Mouse (Mus musculus): ENCODE measurements around the gene Cdc5l. TPM values are rescaled to one million over a fixed set of nuclear protein-coding genes. Genes with fewer than 3 reads are reported as not detected.

Cdc5l gene
- polyA plus RNA-seq (2015; fragmentation: Nextera tagmentation; extraction: Ambion mirVana), result 48.1 and 48.2 TPM in 2 replicates

- peak; percentile 92 for ATAC-seq (ENCODE audit: extremely low read depth, insufficient number of reproducible peaks, low FRiP score, low TSS enrichment)
- H3K9me3 ChIP-seq, result no peaks in the 10 kb centered on the region
- H3K9ac ChIP-seq, result peak within 1 kb of the TSS; percentile 95
- no peaks in the 10 kb centered on the region for H3K27me3 ChIP-seq (replicated peaks)
- peak within 1 kb of the TSS; percentile 91 for H3K4me2 ChIP-seq
- peaks cover 25% of the 10 kb centered on the region for H3K4me1 ChIP-seq
- WGBS, result under 1% methylated on average over 73 of the region's 73 CpGs
- peak within 1 kb of the TSS; percentile 96 for H3K27ac ChIP-seq (replicated peaks)
- H3K36me3 ChIP-seq, result peaks cover 18% of the 10 kb centered on the region
- H3K4me3 ChIP-seq, result peak within 1 kb of the TSS; percentile 81
Observed at GRCm38 (mm10) chr17:45433419-45434261, at the start of gene Cdc5l. Gene Cdc5l (minus strand): TSS chr17:45433737.

DNA sequence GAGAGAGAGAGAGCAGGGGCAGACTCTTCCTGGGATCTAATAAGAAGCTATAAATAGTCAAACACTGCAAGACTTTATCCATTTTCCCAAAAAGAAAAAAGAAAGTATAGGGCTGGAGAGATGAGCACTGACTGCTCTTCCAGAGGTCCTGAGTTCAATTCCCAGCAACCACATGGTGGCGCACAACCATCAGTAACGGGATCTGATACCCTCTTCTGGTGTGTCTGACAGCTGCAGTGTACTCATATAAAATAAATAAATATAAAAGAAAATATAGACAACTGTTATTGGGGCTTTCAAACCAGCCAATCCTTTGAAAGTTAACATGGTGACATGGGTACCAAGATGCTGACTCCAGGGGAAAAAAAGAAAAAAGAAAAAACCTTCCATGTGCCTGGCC, 46.9 kb upstream of the Cdc5l start:
- Histone ChIP-seq H3K4me1 (0 out of 2 replicates have a peak, but pooled peaks cover 3% of the 10 kb centered on the region), H3K4me2 (no peak overlapping the region), H3K27ac (replicated peaks) (no peak overlapping the region), H3K4me3 (no peak overlapping the region), H3K36me3 (no peaks in the 10 kb centered on the region), H3K9me3 (0 out of 2 replicates have a peak, but pooled peaks cover 5% of the 10 kb centered on the region), H3K9ac (no peak overlapping the region), H3K27me3 (replicated peaks) (peaks cover 32% of the 10 kb centered on the region)
- 21% methylated on average over 2 of the region's 2 CpGs for WGBS
- no peak for ATAC-seq (ENCODE audit: extremely low read depth, insufficient number of reproducible peaks, low FRiP score, low TSS enrichment)

GRCm38 (mm10) chr17:45478234-45478825, 44.8 kb upstream of the Cdc5l start:
- H3K4me3 ChIP-seq, result no peak overlapping the region
- peak overlapping the region; percentile 9; the same call in 1 of the 2 replicates for H3K9ac ChIP-seq
- H3K4me1 ChIP-seq, result peaks cover 8% of the 10 kb centered on the region; the same call in 1 of the 2 replicates
- 0 out of 2 replicates have a peak, but pooled peaks cover 5% of the 10 kb centered on the region for H3K9me3 ChIP-seq
- no peak for ATAC-seq (ENCODE audit: extremely low read depth, insufficient number of reproducible peaks, low FRiP score, low TSS enrichment)
- H3K27ac ChIP-seq (replicated peaks), result no peak overlapping the region
- no peaks in the 10 kb centered on the region for H3K36me3 ChIP-seq
- WGBS, result 6% methylated on average over 12 of the region's 12 CpGs
- H3K4me2 ChIP-seq, result no peak overlapping the region
- peaks cover 39% of the 10 kb centered on the region for H3K27me3 ChIP-seq (replicated peaks)

DNA sequence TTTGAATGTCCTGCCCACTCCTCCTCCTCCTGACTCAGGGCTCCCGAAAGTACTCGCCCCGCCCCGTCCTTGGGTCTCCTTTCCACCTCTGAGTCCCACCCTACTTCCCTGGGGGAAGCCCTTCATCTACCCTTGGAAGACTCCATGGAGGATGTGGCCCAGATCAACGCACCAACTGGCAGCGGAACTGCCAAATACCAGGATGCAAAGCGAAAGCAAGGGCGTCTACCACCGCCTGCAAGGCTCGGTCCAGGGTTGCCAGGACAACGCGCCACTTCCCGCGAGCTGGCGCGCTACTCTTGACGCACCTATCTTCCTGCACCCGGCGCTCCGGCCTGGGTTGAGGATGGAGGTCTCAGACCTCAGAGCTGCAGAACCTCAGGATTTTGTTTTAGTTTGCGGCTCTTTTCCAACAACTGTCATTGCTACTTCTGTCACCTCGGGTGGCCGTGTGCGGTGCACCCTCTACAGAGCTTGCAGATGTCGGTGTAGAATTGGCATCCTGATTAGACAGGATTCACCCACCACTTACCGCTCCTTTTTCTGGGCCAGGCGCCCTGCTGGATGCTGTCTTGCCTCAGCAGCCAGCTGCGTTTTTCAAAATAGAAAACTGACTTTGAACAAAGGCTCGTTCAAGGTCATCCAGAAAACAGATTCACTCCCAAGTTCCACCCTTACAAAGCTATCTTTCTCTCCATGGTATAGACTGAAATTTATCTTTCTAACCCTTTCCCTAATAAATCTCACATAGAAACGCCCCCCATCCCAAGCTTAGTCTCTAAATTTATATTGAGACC, 41.3 kb upstream of the Cdc5l start, which contains the start of gene Spats1:
TSS of gene Spats1 (minus strand) at position 747 of the 797 bp plus-strand sequence.
- Histone ChIP-seq H3K9me3 (no peaks in the 10 kb centered on the region), H3K9ac (peak within 1 kb of the TSS; percentile 64), H3K27me3 (replicated peaks) (peaks cover 43% of the 10 kb centered on the region), H3K27ac (replicated peaks) (no peak within 1 kb of the TSS), H3K4me1 (peaks cover 8% of the 10 kb centered on the region; the same call in 1 of the 2 replicates), H3K4me3 (peak within 1 kb of the TSS; percentile 50), H3K36me3 (no peaks in the 10 kb centered on the region), H3K4me2 (peak within 1 kb of the TSS; percentile 71)
- ATAC-seq (ENCODE audit: extremely low read depth, insufficient number of reproducible peaks, low FRiP score, low TSS enrichment), result no peak
- 4% methylated on average over 30 of the region's 30 CpGs for WGBS

DNA sequence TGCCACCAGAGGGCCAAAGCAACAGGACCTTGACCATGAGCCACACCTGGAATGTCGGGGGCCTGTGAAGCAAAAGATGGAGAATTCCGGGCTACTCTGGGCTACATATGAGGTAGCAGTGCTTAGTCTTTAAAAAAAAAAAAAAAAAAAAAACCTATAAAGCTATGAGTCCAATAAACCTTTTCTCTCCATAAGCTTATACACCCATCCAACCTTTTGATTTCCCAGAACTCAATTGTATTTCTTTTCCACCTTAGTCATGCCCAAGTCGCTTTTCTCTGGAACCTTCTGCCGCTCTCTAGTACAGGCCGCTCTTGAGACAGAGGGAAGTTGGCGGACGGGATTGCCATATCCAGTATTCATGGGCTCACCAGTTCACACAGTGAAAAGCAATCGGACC, 40.6 kb upstream of the Cdc5l start:
- Histone ChIP-seq H3K9ac (peak overlapping the region; percentile 64), H3K4me1 (peaks cover 8% of the 10 kb centered on the region; the same call in 1 of the 2 replicates), H3K27me3 (replicated peaks) (peaks cover 43% of the 10 kb centered on the region), H3K4me3 (peak overlapping the region; percentile 50), H3K27ac (replicated peaks) (no peak overlapping the region), H3K9me3 (no peaks in the 10 kb centered on the region), H3K4me2 (peak overlapping the region; percentile 71), H3K36me3 (no peaks in the 10 kb centered on the region)
- ATAC-seq (ENCODE audit: extremely low read depth, insufficient number of reproducible peaks, low FRiP score, low TSS enrichment), result no peak
- 65% methylated on average over 8 of the region's 8 CpGs for WGBS

DNA sequence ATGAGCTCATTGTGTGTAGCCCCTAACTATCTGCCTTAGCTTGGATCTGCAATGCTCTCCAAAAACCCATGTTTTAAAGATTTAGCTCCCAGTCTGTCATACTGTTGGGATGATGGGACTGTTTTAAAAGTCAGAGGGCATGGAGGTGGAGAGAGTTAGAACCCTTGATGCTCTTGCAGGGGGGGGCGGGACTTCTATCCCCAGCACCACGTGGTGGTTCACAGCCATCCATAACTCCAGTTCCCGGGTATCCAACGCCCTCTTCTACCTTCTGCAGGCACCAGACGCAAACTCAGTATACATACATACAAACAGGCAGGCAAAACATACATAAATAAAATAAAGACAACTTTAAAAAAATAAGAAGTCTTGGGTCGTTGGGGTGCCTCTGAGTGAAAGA, 40.1 kb upstream of the Cdc5l start:
- H3K9me3 ChIP-seq, result no peaks in the 10 kb centered on the region
- H3K27me3 ChIP-seq (replicated peaks), result peaks cover 43% of the 10 kb centered on the region
- ATAC-seq (ENCODE audit: extremely low read depth, insufficient number of reproducible peaks, low FRiP score, low TSS enrichment), result no peak
- no peak overlapping the region for H3K9ac ChIP-seq
- H3K27ac ChIP-seq (replicated peaks), result no peak overlapping the region
- H3K4me2 ChIP-seq, result no peak overlapping the region
- 73% methylated on average over 6 of the region's 6 CpGs for WGBS
- no peak overlapping the region for H3K4me3 ChIP-seq
- no peaks in the 10 kb centered on the region for H3K36me3 ChIP-seq
- H3K4me1 ChIP-seq, result peaks cover 6% of the 10 kb centered on the region; the same call in 1 of the 2 replicates

DNA sequence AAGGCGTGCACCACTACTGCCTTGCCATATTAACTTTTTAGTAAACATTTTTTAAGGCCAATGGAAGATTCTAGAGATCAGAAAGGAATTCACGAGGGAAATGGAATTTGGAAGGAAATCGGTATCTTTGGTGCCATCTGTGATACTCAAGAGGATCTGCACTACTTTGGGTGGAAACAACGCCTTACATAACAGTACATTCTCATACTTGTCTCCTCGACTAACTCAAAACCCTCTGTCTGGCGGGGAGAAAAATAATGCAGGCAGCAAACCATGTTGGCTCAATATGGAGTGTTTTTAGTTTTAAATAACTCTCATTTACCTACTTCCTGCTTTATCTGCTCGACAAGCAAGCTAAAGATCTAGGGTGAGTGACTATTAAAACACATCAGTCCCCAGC, 37.2 kb upstream of the Cdc5l start:
- H3K36me3 ChIP-seq, result no peaks in the 10 kb centered on the region

DNA sequence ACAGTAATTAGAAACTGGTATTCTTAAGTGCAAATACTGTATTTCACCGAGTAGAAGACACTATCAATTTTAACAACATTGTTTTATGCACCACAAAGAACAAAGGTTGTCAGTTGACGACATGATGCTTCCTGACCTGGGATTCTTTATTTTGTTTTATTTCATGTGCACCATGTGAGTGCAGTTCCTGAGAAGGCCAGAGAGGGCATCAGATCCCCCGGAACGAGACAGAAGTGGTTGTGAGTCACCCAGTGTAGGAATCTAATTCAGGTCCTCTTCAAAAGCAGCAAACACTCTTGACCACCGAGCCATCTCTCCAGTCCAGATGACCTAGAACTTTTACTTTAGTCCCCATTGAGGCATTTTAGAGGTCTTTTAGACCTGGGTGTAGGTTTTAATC, 34.8 kb upstream of the Cdc5l start:
- Histone ChIP-seq H3K27me3 (replicated peaks) (peaks cover 3% of the 10 kb centered on the region), H3K9me3 (peaks cover 5% of the 10 kb centered on the region; the same call in 1 of the 2 replicates), H3K9ac (no peak overlapping the region), H3K27ac (replicated peaks) (no peak overlapping the region), H3K4me1 (no peaks in the 10 kb centered on the region), H3K4me2 (no peak overlapping the region), H3K4me3 (no peak overlapping the region), H3K36me3 (no peaks in the 10 kb centered on the region)
- no peak for ATAC-seq (ENCODE audit: extremely low read depth, insufficient number of reproducible peaks, low FRiP score, low TSS enrichment)
- WGBS, result 73% methylated on average over 5 of the region's 5 CpGs

More for the DNA sequence above, 37.2 kb upstream of the Cdc5l start:
- Histone ChIP-seq H3K9ac (no peak overlapping the region), H3K4me3 (no peak overlapping the region), H3K27me3 (replicated peaks) (peaks cover 19% of the 10 kb centered on the region), H3K4me2 (no peak overlapping the region), H3K27ac (replicated peaks) (no peak overlapping the region), H3K9me3 (peaks cover 5% of the 10 kb centered on the region; the same call in 1 of the 2 replicates), H3K4me1 (peaks cover 4% of the 10 kb centered on the region; the same call in 1 of the 2 replicates)
- no peak for ATAC-seq (ENCODE audit: extremely low read depth, insufficient number of reproducible peaks, low FRiP score, low TSS enrichment)
- 77% methylated on average over 7 of the region's 7 CpGs for WGBS

GRCm38 (mm10) chr17:45466701-45467100, 33.2 kb upstream of the Cdc5l start:
- Histone ChIP-seq H3K4me2 (no peak overlapping the region), H3K36me3 (no peaks in the 10 kb centered on the region), H3K4me1 (no peaks in the 10 kb centered on the region), H3K27ac (replicated peaks) (no peak overlapping the region), H3K9ac (no peak overlapping the region), H3K4me3 (no peak overlapping the region), H3K27me3 (replicated peaks) (no peaks in the 10 kb centered on the region), H3K9me3 (peaks cover 5% of the 10 kb centered on the region; the same call in 1 of the 2 replicates)
- ATAC-seq (ENCODE audit: extremely low read depth, insufficient number of reproducible peaks, low FRiP score, low TSS enrichment), result no peak
- WGBS, result 59% methylated on average over 2 of the region's 2 CpGs

- Histone ChIP-seq H3K9me3 (peaks cover 5% of the 10 kb centered on the region; the same call in 1 of the 2 replicates), H3K4me1 (no peaks in the 10 kb centered on the region), H3K27ac (replicated peaks) (no peak overlapping the region), H3K4me3 (no peak overlapping the region), H3K9ac (no peak overlapping the region), H3K27me3 (replicated peaks) (no peaks in the 10 kb centered on the region), H3K4me2 (no peak overlapping the region), H3K36me3 (no peaks in the 10 kb centered on the region)
- WGBS, result 76% methylated on average over 9 of the region's 9 CpGs
- no peak for ATAC-seq (ENCODE audit: extremely low read depth, insufficient number of reproducible peaks, low FRiP score, low TSS enrichment)
Observed at GRCm38 (mm10) chr17:45464255-45464654, 30.7 kb upstream of the Cdc5l start.

DNA sequence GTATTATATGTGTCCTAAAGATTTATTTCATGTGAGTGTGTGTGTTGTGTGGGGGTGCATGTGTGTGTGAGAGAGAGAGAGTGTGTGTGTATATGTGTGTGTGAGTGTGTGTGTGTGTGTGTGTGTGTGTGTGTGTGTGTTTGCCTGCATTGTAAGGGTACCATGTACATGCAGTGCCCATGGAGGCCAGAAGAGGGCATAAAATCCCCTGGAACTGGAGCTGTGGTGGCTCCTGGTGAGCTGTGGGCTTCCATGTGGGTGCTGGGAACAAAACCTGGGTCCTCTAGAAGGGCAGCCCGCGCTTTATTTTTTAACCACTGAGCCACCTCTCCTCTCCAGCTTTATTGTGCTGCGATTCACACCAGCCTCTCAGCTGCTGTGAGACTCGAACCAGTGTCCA, 29.0 kb upstream of the Cdc5l start:
- 86% methylated on average over 4 of the region's 4 CpGs for WGBS

More for the DNA sequence above, 29.0 kb upstream of the Cdc5l start:
- no peaks in the 10 kb centered on the region for H3K27me3 ChIP-seq (replicated peaks)
- H3K36me3 ChIP-seq, result no peaks in the 10 kb centered on the region
- H3K4me3 ChIP-seq, result no peak overlapping the region
- H3K4me1 ChIP-seq, result no peaks in the 10 kb centered on the region
- H3K9me3 ChIP-seq, result peaks cover 5% of the 10 kb centered on the region; the same call in 1 of the 2 replicates
- H3K4me2 ChIP-seq, result no peak overlapping the region
- no peak overlapping the region for H3K9ac ChIP-seq
- ATAC-seq (ENCODE audit: extremely low read depth, insufficient number of reproducible peaks, low FRiP score, low TSS enrichment), result no peak
- H3K27ac ChIP-seq (replicated peaks), result no peak overlapping the region

Measured in heart, embryonic 13.5 days (tissue).